Mouse (Mus musculus) retina, embryonic 14.5 days (tissue): ENCODE results near the gene Nxt1.

Source experiments
- DNase-seq: peaks from one replicate; pipeline ENCODE4 v3.0.0-alpha.2; 2015; ENCODE audit warnings: low spot score

The Nxt1 gene

GRCm38 (mm10) chr2:148689444-148690140, 17.2 kb downstream of the Nxt1 start:
- DNase-seq = no peak

DNA sequence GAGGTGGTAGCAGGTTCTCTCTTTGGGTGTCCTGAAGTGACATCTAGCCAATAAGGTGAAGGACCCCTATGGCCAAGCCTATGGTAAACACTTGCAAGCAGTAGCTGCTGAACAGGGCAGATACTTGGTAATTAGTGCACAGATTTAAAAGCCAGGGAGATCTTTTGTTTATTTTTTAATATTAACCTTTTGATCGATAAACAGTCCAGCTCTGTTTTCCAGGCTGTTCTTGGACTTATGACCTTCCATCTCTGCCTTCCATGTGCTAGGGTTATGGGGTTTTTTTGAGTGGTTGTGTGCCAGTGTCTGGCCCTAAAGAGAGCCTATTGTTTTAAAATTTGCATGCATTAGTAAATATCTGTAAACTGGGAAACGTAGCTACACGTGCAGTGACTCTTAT, 17.9 kb downstream of the Nxt1 start:
- DNase-seq = no peak

- no peak for DNase-seq
Observed at GRCm38 (mm10) chr2:148690781-148691180, 18.4 kb downstream of the Nxt1 start.

DNA sequence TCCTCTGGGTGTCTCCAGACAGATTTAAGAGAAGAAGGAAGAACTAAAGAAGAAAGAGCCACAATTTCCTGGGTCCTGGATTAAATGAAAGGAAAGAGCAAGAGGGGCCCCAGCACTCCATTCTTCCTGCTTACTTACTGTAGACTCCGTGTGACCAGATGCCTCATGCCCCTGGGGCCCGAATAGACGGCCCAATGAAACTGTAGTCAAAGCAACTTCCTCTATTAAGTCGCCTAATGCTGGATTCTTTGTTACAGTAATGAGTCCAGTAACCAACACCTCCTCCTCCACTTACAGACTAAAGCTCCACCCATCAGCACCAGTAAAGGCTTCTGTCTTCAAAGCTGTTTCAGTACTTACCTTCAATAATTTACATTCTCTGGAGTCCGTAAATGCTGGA, 26.2 kb downstream of the Nxt1 start:
- no peak for DNase-seq

DNA sequence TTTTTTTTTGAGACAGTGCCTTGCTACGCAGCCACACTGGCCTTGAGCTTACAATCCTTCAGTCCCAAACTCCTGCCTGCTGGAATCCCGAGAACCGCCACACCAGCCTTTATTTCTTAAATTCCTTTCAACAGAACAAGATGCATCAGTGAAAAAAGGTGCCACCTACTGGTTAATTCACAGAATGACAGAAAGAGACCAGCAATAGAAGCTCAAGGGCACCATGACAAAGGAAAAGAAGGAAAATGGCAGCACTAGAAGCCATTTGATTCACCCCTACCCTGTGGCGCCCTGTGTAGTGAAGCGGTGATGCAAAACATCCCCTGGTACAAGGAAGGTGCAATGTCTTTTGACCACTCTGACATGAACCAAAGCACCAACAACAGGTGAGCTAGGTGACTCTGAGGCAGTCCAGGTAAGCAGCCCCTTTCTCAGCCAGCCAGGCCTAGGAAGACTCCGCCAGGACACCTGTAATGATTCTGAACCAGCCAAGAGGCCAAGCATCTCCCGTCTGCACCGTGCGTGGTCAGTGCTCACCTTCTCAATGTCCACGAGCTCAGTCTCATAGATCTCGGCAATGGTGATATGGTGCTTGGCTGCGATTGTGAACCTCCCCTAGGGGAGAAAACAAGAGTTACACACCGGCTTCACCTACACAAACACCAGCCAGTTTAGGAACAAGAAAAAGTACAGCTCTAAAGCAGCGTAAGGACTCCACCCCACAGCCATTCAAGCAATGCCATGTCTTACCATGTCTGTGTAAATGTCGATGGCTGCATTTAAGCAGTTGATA, 34.2 kb downstream of the Nxt1 start:
- peak; percentile 75 for DNase-seq

- DNase-seq = no peak
Observed at GRCm38 (mm10) chr2:148707202-148707530, 34.8 kb downstream of the Nxt1 start.

- DNase-seq = no peak
Observed at GRCm38 (mm10) chr2:148712326-148712725, 39.9 kb downstream of the Nxt1 start.

GRCm38 (mm10) chr2:148717072-148717471, 44.7 kb downstream of the Nxt1 start:
- no peak for DNase-seq

DNA sequence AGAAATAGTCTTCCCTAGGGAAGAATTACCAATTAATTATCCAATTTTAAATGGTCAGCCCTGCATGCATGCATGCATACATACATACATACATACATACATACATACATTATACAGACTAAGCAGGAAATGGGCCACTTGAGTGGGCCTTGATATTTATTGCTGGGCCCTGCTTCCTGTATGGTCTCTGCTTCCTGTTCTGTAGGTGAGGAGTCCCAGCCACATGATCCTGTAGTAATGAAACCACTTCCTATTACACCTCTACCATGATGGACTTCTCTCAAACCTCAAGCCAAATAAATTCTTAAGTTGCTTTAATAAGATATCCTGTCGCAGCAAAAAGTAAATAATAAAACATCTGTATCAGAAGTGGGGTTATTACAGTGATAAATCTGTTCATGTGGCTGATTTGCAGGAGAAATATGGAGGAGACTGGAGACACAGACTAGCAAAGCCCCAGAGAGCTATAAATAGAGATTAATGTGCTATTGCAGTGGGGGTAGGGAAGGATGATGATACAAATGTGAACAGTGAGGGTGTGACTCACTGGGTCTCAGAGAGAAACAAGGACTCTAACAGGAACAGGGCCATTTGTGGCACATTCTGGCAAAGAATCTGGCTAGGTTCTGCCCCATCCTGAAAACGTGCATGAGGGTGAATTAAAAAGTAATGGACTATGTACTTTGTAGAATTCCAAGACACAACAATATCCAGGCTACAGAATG, 47.0 kb downstream of the Nxt1 start:
- no peak for DNase-seq
